Mouse (Mus musculus) heart, postnatal 0 days (tissue): ENCODE data around the gene Pccb. TPM values are rescaled to one million over a fixed set of nuclear protein-coding genes. Genes with fewer than 3 reads are reported as not detected.

ENCODE experiments used
- ATAC-seq: fragments of 200-750 bp; cut with Nextera tagmentation; 2 replicates; pipeline ENCODE4 v1.8.0; 2017; ENCODE audit warnings: low read depth, moderate number of reproducible peaks, moderate library complexity; ENCODE audit not compliant: insufficient read depth
- DNase-seq: peaks from one replicate; pipeline ENCODE4 v3.0.0-alpha.2; 2016; ENCODE audit warnings: low spot score
- H3K27ac ChIP-seq: fragments of 300-500 bp; sonication (generic); 2 replicates; pipeline ENCODE4 v1.5.1; 2014; ENCODE audit warnings: low read depth, mild to moderate bottlenecking
- H3K27me3 ChIP-seq: fragments of 300-500 bp; sonication (generic); 2 replicates; pipeline ENCODE4 v1.6.1; 2014; ENCODE audit warnings: low read length, mixed read lengths; ENCODE audit not compliant: control insufficient read depth, insufficient read depth
- H3K36me3 ChIP-seq: fragments of 300-500 bp; sonication (generic); replicated peaks from 2 replicates; pipeline ENCODE4 v1.6.1; 2014; ENCODE audit warnings: low read length, mixed read lengths; ENCODE audit not compliant: control insufficient read depth, insufficient read depth
- H3K4me1 ChIP-seq: fragments of 300-500 bp; sonication (generic); 2 replicates; pipeline ENCODE4 v1.6.1; 2014; ENCODE audit warnings: antibody characterized with exemption; ENCODE audit not compliant: control insufficient read depth, insufficient read depth
- H3K4me2 ChIP-seq: fragments of 300-500 bp; sonication (generic); 2 replicates; pipeline ENCODE4 v1.6.1; 2014; ENCODE audit warnings: low read depth, mild to moderate bottlenecking, low read length, moderate library complexity
- H3K4me3 ChIP-seq: fragments of 300-500 bp; sonication (generic); 2 replicates; pipeline ENCODE4 v1.5.1; 2014; ENCODE audit warnings: low read depth, low read length
- H3K9ac ChIP-seq: fragments of 300-500 bp; sonication (generic); replicated peaks from 2 replicates; pipeline ENCODE4 v1.6.1; 2014; ENCODE audit warnings: low read depth, low read length, mixed read lengths
- H3K9me3 ChIP-seq: fragments of 300-500 bp; sonication (generic); replicated peaks from 2 replicates; pipeline ENCODE4 v1.6.1; 2016; ENCODE audit warnings: low read length; ENCODE audit not compliant: control insufficient read depth
- CTCF ChIP-seq: IDR thresholded peaks from 2 replicates; pipeline ENCODE4 v1.5.1; 2016; ENCODE audit warnings: antibody characterized with exemption, control low read depth, low read depth
- EP300 ChIP-seq: IDR thresholded peaks from 2 replicates; pipeline ENCODE4 v1.6.1; 2016; ENCODE audit warnings: antibody characterized with exemption, low read depth
- WGBS: fragments of 180-500 bp; shearing (Covaris S2); extraction: QIAGEN DNeasy Blood & Tissue Kit; methylation state at CpG from one replicate; pipeline ENCODE4 v1.1.7; 2014; 5-methylcytosine and 5-hydroxymethylcytosine counted together
- polyA plus RNA-seq: library from polyadenylated mRNA; unstranded; fragments of >200 nt; fragmentation: Nextera tagmentation; extraction: Ambion mirVana; gene quantifications from 2 replicates; pipeline ENCODE4 v1.2.1, GENCODE M21; 2015
- total RNA-seq: library from RNA; depleted of rRNA; stranded (reverse); fragments of >200 nt; gene quantifications from 2 replicates; pipeline ENCODE4 v1.2.3, GENCODE M21; 2014; ENCODE audit warnings: low replicate concordance

Gene Pccb
- total and polyA plus RNA-seq, 2 experiments from 2014 or later: 32.2 to 80.8 TPM

DNA sequence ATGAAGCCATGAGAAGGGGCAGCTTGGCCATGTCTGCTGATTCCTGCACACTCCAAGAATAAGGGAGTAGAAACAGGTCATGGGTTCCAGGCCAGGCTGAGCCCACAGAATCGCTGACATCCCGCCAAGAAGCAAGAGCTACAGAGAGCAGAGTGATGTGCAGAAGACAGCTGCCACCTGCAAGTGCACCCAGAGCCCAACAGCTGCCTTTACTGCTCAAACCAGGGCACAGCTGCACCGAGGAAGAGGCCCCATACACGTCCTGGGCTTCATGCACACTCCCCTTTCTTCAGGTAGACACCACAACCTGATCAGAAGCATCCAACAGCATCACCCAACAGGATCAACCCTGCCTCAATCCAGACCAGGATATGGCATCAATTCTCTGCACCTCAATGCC, 40.8 kb downstream of the Pccb start:
- no peak for DNase-seq
- no peak overlapping the region for H3K27ac ChIP-seq
- WGBS: 86% methylated on average over 4 of the region's 4 CpGs
- TF ChIP-seq EP300 (no peak), CTCF (no peak)
- no peak overlapping the region for H3K9ac ChIP-seq
- no peak overlapping the region for H3K4me3 ChIP-seq
- ATAC-seq: no peak
- H3K4me1 ChIP-seq: no peaks in the 10 kb centered on the region
- no peak overlapping the region for H3K4me2 ChIP-seq
- no peaks in the 10 kb centered on the region for H3K27me3 ChIP-seq
- H3K9me3 ChIP-seq: no peaks in the 10 kb centered on the region
- peaks cover 46% of the 10 kb centered on the region for H3K36me3 ChIP-seq

DNA sequence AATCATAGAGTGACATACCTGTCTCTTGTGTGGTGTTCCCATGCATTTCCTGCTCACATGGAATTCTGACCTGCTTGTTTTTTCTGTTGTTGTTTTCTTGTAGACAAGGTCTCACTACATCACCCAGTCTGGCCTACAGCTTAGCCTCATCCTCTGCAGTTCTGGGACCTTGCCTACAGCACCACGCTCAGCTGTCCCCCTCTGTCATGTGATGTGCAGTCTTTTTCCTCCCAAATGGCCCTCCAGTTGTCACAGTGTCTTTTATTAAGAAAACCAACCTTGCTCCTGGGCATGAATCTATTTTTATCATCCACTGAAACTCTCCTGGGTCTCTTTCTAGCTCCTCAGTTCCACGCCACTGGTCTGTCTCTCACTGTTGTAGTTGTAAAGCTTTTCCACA, 42.5 kb downstream of the Pccb start:
- TF ChIP-seq EP300 (no peak), CTCF (no peak)
- Histone ChIP-seq H3K4me2 (no peak overlapping the region), H3K4me1 (no peaks in the 10 kb centered on the region), H3K27ac (no peak overlapping the region), H3K36me3 (peaks cover 45% of the 10 kb centered on the region), H3K27me3 (no peaks in the 10 kb centered on the region), H3K9me3 (no peaks in the 10 kb centered on the region), H3K4me3 (no peak overlapping the region), H3K9ac (no peak overlapping the region)
- DNase-seq (no peak), ATAC-seq (no peak)
- 80% methylated on average over 2 of the region's 2 CpGs for WGBS

DNA sequence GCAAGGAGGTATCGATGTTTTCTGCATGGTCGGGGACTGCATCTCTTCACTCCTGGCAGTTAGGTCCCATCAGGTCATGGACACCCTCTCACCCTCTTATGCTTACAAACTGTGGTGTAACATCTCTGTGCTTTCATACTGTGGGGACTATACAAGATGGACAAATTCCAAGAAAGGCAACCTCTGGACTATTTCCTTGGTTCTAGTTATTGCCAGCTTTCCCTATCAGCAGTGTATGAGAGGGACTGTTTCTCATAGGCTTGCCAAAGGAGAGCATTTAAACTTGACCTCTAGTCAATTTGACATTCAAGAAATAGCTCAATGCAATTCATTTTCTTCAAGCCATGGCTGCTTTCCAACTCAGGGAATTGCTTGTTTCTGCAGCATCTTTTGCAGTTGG, 43.4 kb downstream of the Pccb start:
- no peak overlapping the region for H3K4me3 ChIP-seq
- H3K27ac ChIP-seq: no peak overlapping the region
- no peak overlapping the region for H3K4me2 ChIP-seq
- WGBS: 93% methylated on average over 2 of the region's 2 CpGs
- TF ChIP-seq EP300: no peak
- TF ChIP-seq CTCF: no peak
- H3K4me1 ChIP-seq: no peaks in the 10 kb centered on the region
- no peaks in the 10 kb centered on the region for H3K27me3 ChIP-seq
- no peak for DNase-seq
- H3K36me3 ChIP-seq: peaks cover 51% of the 10 kb centered on the region
- ATAC-seq: no peak
- no peak overlapping the region for H3K9ac ChIP-seq
- no peaks in the 10 kb centered on the region for H3K9me3 ChIP-seq

DNA sequence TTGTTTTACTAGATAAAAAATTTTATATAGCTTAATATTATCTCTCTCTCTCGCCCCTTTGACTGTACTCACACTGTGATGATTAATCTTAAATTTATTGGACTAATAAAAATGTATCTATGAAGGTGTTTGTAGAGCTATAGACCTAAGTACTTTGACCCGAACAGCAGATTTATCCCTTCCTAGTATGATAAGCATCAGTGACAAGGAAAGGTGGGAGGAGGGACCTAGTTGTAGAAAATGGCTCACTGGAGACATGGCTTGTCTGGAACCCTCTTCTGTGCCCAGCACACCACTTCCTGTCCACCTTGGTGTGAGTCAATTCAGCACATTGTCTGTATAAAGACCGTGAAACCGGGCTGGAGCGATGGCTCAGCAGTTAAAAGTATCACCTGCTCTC, 44.1 kb downstream of the Pccb start:
- no peak for TF ChIP-seq CTCF
- TF ChIP-seq EP300: no peak
- Histone ChIP-seq H3K4me3 (no peak overlapping the region), H3K4me1 (no peaks in the 10 kb centered on the region), H3K27ac (no peak overlapping the region), H3K27me3 (no peaks in the 10 kb centered on the region), H3K4me2 (no peak overlapping the region), H3K36me3 (peaks cover 54% of the 10 kb centered on the region), H3K9ac (no peak overlapping the region), H3K9me3 (no peaks in the 10 kb centered on the region)
- DNase-seq (no peak), ATAC-seq (no peak)
- WGBS: 89% methylated on average over 5 of the region's 5 CpGs

- 93% methylated on average over 3 of the region's 3 CpGs for WGBS
- TF ChIP-seq EP300 (no peak), CTCF (no peak)
- H3K36me3 ChIP-seq: peaks cover 50% of the 10 kb centered on the region
- H3K4me3 ChIP-seq: no peak overlapping the region
- no peaks in the 10 kb centered on the region for H3K4me1 ChIP-seq
- H3K4me2 ChIP-seq: no peak overlapping the region
- H3K27ac ChIP-seq: no peak overlapping the region
- H3K27me3 ChIP-seq: no peaks in the 10 kb centered on the region
- H3K9me3 ChIP-seq: no peaks in the 10 kb centered on the region
- H3K9ac ChIP-seq: no peak overlapping the region
- DNase-seq (no peak), ATAC-seq (no peak)
These were observed 46.8 kb downstream of the Pccb start for GRCm38 (mm10) chr9:100987850-100988249.

DNA sequence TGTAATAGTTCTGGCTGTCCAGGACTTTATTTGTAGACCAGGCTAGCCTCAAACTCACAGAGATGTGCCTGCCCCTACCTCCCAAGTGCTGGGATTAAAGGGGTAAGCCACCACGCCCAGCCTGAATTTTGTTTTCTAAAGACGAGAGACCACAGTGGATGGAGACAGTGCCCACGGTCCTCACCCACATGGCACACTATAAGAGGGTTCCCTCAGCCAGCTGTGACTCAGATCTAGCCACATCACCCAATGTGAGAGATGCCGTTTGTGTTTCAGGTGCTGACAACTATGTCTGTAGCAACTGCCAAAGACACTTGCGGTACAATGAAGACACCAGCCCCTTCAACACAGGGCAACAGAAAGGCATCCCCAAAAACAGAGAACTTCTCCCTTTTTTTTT, 47.7 kb downstream of the Pccb start:
- DNase-seq (no peak), ATAC-seq (no peak)
- H3K27me3 ChIP-seq: no peaks in the 10 kb centered on the region
- 87% methylated on average over 5 of the region's 5 CpGs for WGBS
- peaks cover 49% of the 10 kb centered on the region for H3K36me3 ChIP-seq
- no peaks in the 10 kb centered on the region for H3K4me1 ChIP-seq
- no peak overlapping the region for H3K27ac ChIP-seq
- TF ChIP-seq EP300 (no peak), CTCF (no peak)
- H3K4me2 ChIP-seq: no peak overlapping the region
- H3K4me3 ChIP-seq: no peak overlapping the region
- no peak overlapping the region for H3K9ac ChIP-seq
- H3K9me3 ChIP-seq: no peaks in the 10 kb centered on the region
